Mouse (Mus musculus) MEL-GATA-1-ER (cell line): Measurements from ENCODE around the gene Pde6d.
A peak's percentile ranks its signal among the peaks of the same experiment; 100 is the strongest.
"Not testable (repeated sequence)": the region's sequence is repeated elsewhere in the genome, so short reads cannot be mapped to it uniquely, and the experiment has no call there.

ENCODE experiments used
- DNase-seq: peaks from one replicate; pipeline ENCODE4 v3.0.0-alpha.2; 2012; ENCODE audit warnings: low read depth; ENCODE audit errors: extremely low read depth

The Pde6d gene

GRCm38 (mm10) chr1:86526789-86527598, 55.4 kb downstream of the Pde6d start:
- DNase-seq: no peak

- peak; percentile 99 for DNase-seq
Measured at GRCm38 (mm10) chr1:86526116-86526788, 56.2 kb downstream of the Pde6d start, which contains the start of gene Ptma. TSS of gene Ptma (plus strand) at chr1:86526726.

GRCm38 (mm10) chr1:86525499-86526115, 56.8 kb downstream of the Pde6d start:
- no peak for DNase-seq

GRCm38 (mm10) chr1:86524619-86525498, 57.6 kb downstream of the Pde6d start:
- DNase-seq: peak; percentile 97

GRCm38 (mm10) chr1:86523776-86524618, 58.4 kb downstream of the Pde6d start:
- peak; percentile 98 for DNase-seq

- DNase-seq: no peak
Measured at GRCm38 (mm10) chr1:86522286-86522871, 60.0 kb downstream of the Pde6d start.

GRCm38 (mm10) chr1:86520361-86520760, 62.1 kb downstream of the Pde6d start:
- no peak for DNase-seq

GRCm38 (mm10) chr1:86517076-86517475, 65.4 kb downstream of the Pde6d start:
- no peak for DNase-seq

- no peak for DNase-seq
Measured at GRCm38 (mm10) chr1:86515715-86516410, 66.6 kb downstream of the Pde6d start.

GRCm38 (mm10) chr1:86513031-86513430, 69.4 kb downstream of the Pde6d start:
- not testable (repeated sequence) for DNase-seq

GRCm38 (mm10) chr1:86512154-86512720, 70.2 kb downstream of the Pde6d start:
- no peak for DNase-seq

- DNase-seq: no peak
Measured at GRCm38 (mm10) chr1:86510676-86511441, 71.6 kb downstream of the Pde6d start.

- DNase-seq: no peak
Measured at GRCm38 (mm10) chr1:86510266-86510665, 72.2 kb downstream of the Pde6d start.

- DNase-seq: peak; percentile 90
Measured at GRCm38 (mm10) chr1:86509410-86509809, 73.0 kb downstream of the Pde6d start.

GRCm38 (mm10) chr1:86507866-86508265, 74.6 kb downstream of the Pde6d start:
- no peak for DNase-seq

GRCm38 (mm10) chr1:86506420-86506819, 76.0 kb downstream of the Pde6d start:
- DNase-seq: no peak

GRCm38 (mm10) chr1:86505461-86505860, 77.0 kb downstream of the Pde6d start:
- DNase-seq: no peak
